Mouse (Mus musculus): ENCODE measurements at regions not wholly inside any gene's neighbourhood (a gene's known extent, or its start where the extent isn't known, plus 50 kb on each side); places are given as distances from the start of the nearest gene placed in this dataset.

- DNase-seq (ENCODE audit: low read depth, low spot score), result no peak
- H3K9me3 ChIP-seq (replicated peaks; ENCODE audit: insufficient read depth, low read length), result no peaks in the 10 kb centered on the region
- no peaks in the 10 kb centered on the region for H3K36me3 ChIP-seq (ENCODE audit: control insufficient read depth in 1 of 2, insufficient read depth in 2 of 2, low read length in 2 of 2)
- TF ChIP-seq POLR2AphosphoS2 (IDR thresholded peaks at IDR 0.05; ENCODE audit: low read length), result no peak
- no peak for TF ChIP-seq SIN3A (IDR thresholded peaks at IDR 0.05; ENCODE audit: low read length)
- TF ChIP-seq ZC3H11A (IDR thresholded peaks at IDR 0.05; ENCODE audit: low read depth, low read length), result no peak
- TF ChIP-seq CHD2 (IDR thresholded peaks at IDR 0.05; ENCODE audit: low read length), result no peak
- TF ChIP-seq MAZ (IDR thresholded peaks at IDR 0.05; ENCODE audit: low read depth, low read length), result no peak
- no peak for TF ChIP-seq BHLHE40 (IDR thresholded peaks at IDR 0.05; ENCODE audit: borderline replicate concordance, low read depth, low read length)
- no peak for TF ChIP-seq E2F4 (IDR thresholded peaks at IDR 0.05; ENCODE audit: borderline replicate concordance, low read depth, low read length)
- no peak for TF ChIP-seq USF2 (IDR thresholded peaks at IDR 0.05; ENCODE audit: borderline replicate concordance in 1 of 2, insufficient read depth in 1 of 2, low read depth in 1 of 2, low read length in 2 of 2)
- no peak for TF ChIP-seq CTCF (IDR thresholded peaks at IDR 0.05 in 2 of 3, conservative IDR thresholded peaks at IDR 0.05 in 1 of 3; ENCODE audit: control insufficient read depth in 1 of 3, insufficient read depth in 1 of 3, low read depth in 2 of 3, low read length in 3 of 3, poor library complexity in 1 of 3, severe bottlenecking in 1 of 3)
- no peak for TF ChIP-seq GABPA (IDR thresholded peaks at IDR 0.05; ENCODE audit: low read depth, low read length)
- TF ChIP-seq MYC (IDR thresholded peaks at IDR 0.05; ENCODE audit: low read depth, low read length), result no peak
- TF ChIP-seq MXI1 (IDR thresholded peaks at IDR 0.05; ENCODE audit: low read depth, low read length), result no peak
- H3K4me1 ChIP-seq (ENCODE audit: control insufficient read depth in 1 of 2, insufficient read depth in 2 of 2, low read length in 2 of 2), result no peaks in the 10 kb centered on the region
- H3K4me3 ChIP-seq (ENCODE audit: control insufficient read depth in 1 of 2, insufficient read depth in 1 of 2, low read depth in 2 of 2, low read length in 2 of 2), result no peak overlapping the region
- H3K9ac ChIP-seq (ENCODE audit: control insufficient read depth, low read depth, low read length, poor library complexity, severe bottlenecking), result no peak overlapping the region
- no peak overlapping the region for H3K27ac ChIP-seq (ENCODE audit: control insufficient read depth, low read depth, low read length)
- H3K79me2 ChIP-seq (ENCODE audit: control insufficient read depth, insufficient read depth, low read length, poor library complexity), result no peaks in the 10 kb centered on the region
- H3K27me3 ChIP-seq (ENCODE audit: control insufficient read depth in 1 of 2, insufficient read depth in 2 of 2, low read length in 2 of 2), result no peaks in the 10 kb centered on the region; a peak in 1 of 4 replicates
These were observed 322.7 kb upstream of the Mki67 start for GRCm38 (mm10) chr7:136038906-136039305.

GRCm38 (mm10) chr7:136041921-136042320, 325.8 kb upstream of the Mki67 start:
- Histone ChIP-seq H3K36me3 (ENCODE audit: control insufficient read depth in 1 of 2, insufficient read depth in 2 of 2, low read length in 2 of 2) (no peaks in the 10 kb centered on the region), H3K9me3 (replicated peaks; ENCODE audit: insufficient read depth, low read length) (no peaks in the 10 kb centered on the region), H3K9ac (ENCODE audit: control insufficient read depth, low read depth, low read length, poor library complexity, severe bottlenecking) (no peak overlapping the region), H3K27ac (ENCODE audit: control insufficient read depth, low read depth, low read length) (no peak overlapping the region), H3K79me2 (ENCODE audit: control insufficient read depth, insufficient read depth, low read length, poor library complexity) (no peaks in the 10 kb centered on the region), H3K4me1 (ENCODE audit: control insufficient read depth in 1 of 2, insufficient read depth in 2 of 2, low read length in 2 of 2) (no peaks in the 10 kb centered on the region), H3K27me3 (ENCODE audit: control insufficient read depth in 1 of 2, insufficient read depth in 2 of 2, low read length in 2 of 2) (no peaks in the 10 kb centered on the region; a peak in 1 of 4 replicates), H3K4me3 (ENCODE audit: control insufficient read depth in 1 of 2, insufficient read depth in 1 of 2, low read depth in 2 of 2, low read length in 2 of 2) (no peak overlapping the region)
- TF ChIP-seq JUND (IDR thresholded peaks at IDR 0.05; ENCODE audit: low read depth, low read length) (no peak), GABPA (IDR thresholded peaks at IDR 0.05; ENCODE audit: low read depth, low read length) (no peak), SIN3A (IDR thresholded peaks at IDR 0.05; ENCODE audit: low read length) (no peak), MYC (IDR thresholded peaks at IDR 0.05; ENCODE audit: low read depth, low read length) (no peak)
- no peak for DNase-seq (ENCODE audit: low read depth, low spot score)

GRCm38 (mm10) chr7:136046645-136047363, 330.6 kb upstream of the Mki67 start:
- Histone ChIP-seq H3K27me3 (ENCODE audit: control insufficient read depth in 1 of 2, insufficient read depth in 2 of 2, low read length in 2 of 2) (no peaks in the 10 kb centered on the region), H3K4me1 (ENCODE audit: control insufficient read depth in 1 of 2, insufficient read depth in 2 of 2, low read length in 2 of 2) (no peaks in the 10 kb centered on the region), H3K36me3 (ENCODE audit: control insufficient read depth in 1 of 2, insufficient read depth in 2 of 2, low read length in 2 of 2) (no peaks in the 10 kb centered on the region), H3K27ac (ENCODE audit: control insufficient read depth, low read depth, low read length) (no peak overlapping the region), H3K9ac (ENCODE audit: control insufficient read depth, low read depth, low read length, poor library complexity, severe bottlenecking) (no peak overlapping the region), H3K9me3 (replicated peaks; ENCODE audit: insufficient read depth, low read length) (no peaks in the 10 kb centered on the region), H3K79me2 (ENCODE audit: control insufficient read depth, insufficient read depth, low read length, poor library complexity) (no peaks in the 10 kb centered on the region), H3K4me3 (ENCODE audit: control insufficient read depth in 1 of 2, insufficient read depth in 1 of 2, low read depth in 2 of 2, low read length in 2 of 2) (no peak overlapping the region)
- DNase-seq (ENCODE audit: low read depth, low spot score), result no peak
- TF ChIP-seq USF1 (IDR thresholded peaks at IDR 0.05; ENCODE audit: low read depth, low read length), result no peak
- no peak for TF ChIP-seq NELFE (IDR thresholded peaks at IDR 0.05; ENCODE audit: low read depth, low read length)
- TF ChIP-seq MAFK (IDR thresholded peaks at IDR 0.05; ENCODE audit: borderline replicate concordance, low read depth, low read length), result no peak
- no peak for TF ChIP-seq ELF1 (IDR thresholded peaks at IDR 0.05; ENCODE audit: low read depth, low read length)
- TF ChIP-seq BHLHE40 (IDR thresholded peaks at IDR 0.05; ENCODE audit: borderline replicate concordance, low read depth, low read length), result no peak
- no peak for TF ChIP-seq GATA1 (IDR thresholded peaks at IDR 0.05; ENCODE audit: low read depth, low read length)
- TF ChIP-seq ZC3H11A (IDR thresholded peaks at IDR 0.05; ENCODE audit: low read depth, low read length), result no peak
- TF ChIP-seq UBTF (IDR thresholded peaks at IDR 0.05; ENCODE audit: borderline replicate concordance, insufficient read depth, low read depth, low read length), result no peak
- TF ChIP-seq POLR2AphosphoS5 (IDR thresholded peaks at IDR 0.05; ENCODE audit: borderline replicate concordance, low read depth, low read length), result no peak
- no peak for TF ChIP-seq RAD21 (IDR thresholded peaks at IDR 0.05; ENCODE audit: low read depth, low read length)
- TF ChIP-seq CTCF (IDR thresholded peaks at IDR 0.05 in 2 of 3, conservative IDR thresholded peaks at IDR 0.05 in 1 of 3; ENCODE audit: control insufficient read depth in 1 of 3, insufficient read depth in 1 of 3, low read depth in 2 of 3, low read length in 3 of 3, poor library complexity in 1 of 3, severe bottlenecking in 1 of 3), result no peak
- no peak for TF ChIP-seq ETS1 (IDR thresholded peaks at IDR 0.05; ENCODE audit: low read depth, low read length)
- no peak for TF ChIP-seq E2F4 (IDR thresholded peaks at IDR 0.05; ENCODE audit: borderline replicate concordance, low read depth, low read length)
- TF ChIP-seq EP300 (IDR thresholded peaks at IDR 0.05; ENCODE audit: low read depth in 1 of 2, low read length in 2 of 2), result no peak
- no peak for TF ChIP-seq MYB (IDR thresholded peaks at IDR 0.05; ENCODE audit: low read depth, low read length)

Measured in MEL (cell line).